ENCODE assay signal across 7 mouse cellular contexts in genomic region chr2:167532131-167532530, GRCm38 (mm10). TPM values are rescaled to one million over a fixed set of nuclear protein-coding genes. Genes with fewer than 3 reads are reported as not detected.
DNase-seq lines count a peak whose midpoint lies in the region; ATAC-seq and TF ChIP-seq lines count a peak whose summit lies in the region.

No protein-coding gene starts in this region.

- no peak overlapping the region for H3K27ac ChIP-seq in layer of hippocampus, adult 2 months
- no peak overlapping the region for H3K27ac ChIP-seq in kidney, postnatal 0 days

- no peak overlapping the region for H3K9ac ChIP-seq in kidney, postnatal 0 days (ENCODE audit: low read depth, low read length)

- no peaks in the 10 kb centered on the region for H3K27me3 ChIP-seq in kidney, postnatal 0 days (ENCODE audit: insufficient read depth, low read length)

- peak; percentile 91 for TF ChIP-seq CTCF in layer of hippocampus, adult 2 months (conservative IDR thresholded peaks at IDR 0.05)
- TF ChIP-seq CTCF in kidney, postnatal 0 days (IDR thresholded peaks at IDR 0.05; ENCODE audit: low read depth), result peak; percentile 94

- peak in 1 of 2 experiments; percentile 54 for DNase-seq in layer of hippocampus, adult 2 months (ENCODE audit: low spot score in 2 of 2)
- no peak for DNase-seq in layer of hippocampus, adult 9-10 months (ENCODE audit: low spot score)
- peak; percentile 58 for DNase-seq in A20 (ENCODE audit: low read depth, low spot score)
- peak; percentile 79 for DNase-seq in CD4-positive, CD25-positive, alpha-beta regulatory T cell, adult 2 months (ENCODE audit: low read depth, low spot score)
- peak; percentile 82 for DNase-seq in embryo, embryonic 11 days
- DNase-seq in kidney, postnatal 0 days (ENCODE audit: low spot score), result peak; percentile 73
- DNase-seq in retina, postnatal 1 day, result peak; percentile 62

- ATAC-seq in kidney, postnatal 0 days (replicated peaks; ENCODE audit: low FRiP score, low read depth), result no peak

- H3K4me2 ChIP-seq in kidney, postnatal 0 days (ENCODE audit: low read length), result no peak overlapping the region

- H3K4me1 ChIP-seq in kidney, postnatal 0 days (replicated peaks; ENCODE audit: insufficient read depth, low read length), result no peaks in the 10 kb centered on the region

- 16% methylated on average over 13 of the region's 13 CpGs for WGBS in kidney, postnatal 0 days

- no peak overlapping the region for H3K4me3 ChIP-seq in layer of hippocampus, adult 2 months
- no peak overlapping the region for H3K4me3 ChIP-seq in kidney, postnatal 0 days (replicated peaks; ENCODE audit: low read depth, low read length)

- H3K9me3 ChIP-seq in kidney, postnatal 0 days (replicated peaks; ENCODE audit: low read length), result no peaks in the 10 kb centered on the region

- no peaks in the 10 kb centered on the region for H3K36me3 ChIP-seq in kidney, postnatal 0 days (ENCODE audit: insufficient read depth, low read length)

RNA-seq across cellular contexts. Expression of gene Snai1, which starts 5.9 kb away (rescaled TPM):
- total RNA-seq in layer of hippocampus, adult 2 months (2021), result under 1 TPM; 0.64 to 0.82 TPM
- polyA plus RNA-seq in kidney, postnatal 0 days (2015; fragmentation: Nextera tagmentation; extraction: Ambion mirVana), result 33.9 and 36.1 TPM in 2 replicates

RNA-seq across cellular contexts. Expression of gene Spata2, which starts 39.4 kb away (rescaled TPM):
- total RNA-seq in layer of hippocampus, adult 2 months (2021), result 10 to 100 TPM; 80.9 to 82.4 TPM
- 14.3 and 15.5 TPM in 2 replicates for polyA plus RNA-seq in kidney, postnatal 0 days (2015; fragmentation: Nextera tagmentation; extraction: Ambion mirVana)

RNA-seq across cellular contexts. Expression of gene Rnf114, which starts 39.7 kb away (rescaled TPM):
- 10 to 100 TPM; 50.9 to 51.6 TPM for total RNA-seq in layer of hippocampus, adult 2 months (2021)
- 77.0 and 78.7 TPM in 2 replicates for polyA plus RNA-seq in kidney, postnatal 0 days (2015; fragmentation: Nextera tagmentation; extraction: Ambion mirVana)
